Mouse (Mus musculus) liver, embryonic 15.5 days (tissue): ENCODE data around the gene Tnks2. TPM values are rescaled to one million over a fixed set of nuclear protein-coding genes. Genes with fewer than 3 reads are reported as not detected.

Source experiments
- ATAC-seq: fragments of 200-750 bp; cut with Nextera tagmentation; 2 replicates; pipeline ENCODE4 v1.8.0; 2017; ENCODE audit warnings: moderate number of reproducible peaks, mild to moderate bottlenecking, moderate library complexity; ENCODE audit not compliant: insufficient read depth
- H3K27ac ChIP-seq: fragments of 300-500 bp; sonication (generic); replicated peaks from 2 replicates; pipeline ENCODE4 v1.5.1; 2015; ENCODE audit warnings: mild to moderate bottlenecking, inconsistent platforms
- H3K27me3 ChIP-seq: fragments of 300-500 bp; sonication (generic); 2 replicates; pipeline ENCODE4 v1.6.1; 2015; ENCODE audit warnings: mild to moderate bottlenecking, inconsistent platforms
- H3K36me3 ChIP-seq: fragments of 300-500 bp; sonication (generic); replicated peaks from 2 replicates; pipeline ENCODE4 v1.6.1; 2015; ENCODE audit warnings: moderate library complexity, mild to moderate bottlenecking, inconsistent platforms
- H3K4me1 ChIP-seq: fragments of 300-500 bp; sonication (generic); replicated peaks from 2 replicates; pipeline ENCODE4 v1.6.1; 2015; ENCODE audit warnings: inconsistent platforms
- H3K4me2 ChIP-seq: fragments of 300-500 bp; sonication (generic); 2 replicates; pipeline ENCODE4 v1.6.1; 2015; ENCODE audit warnings: moderate library complexity, mild to moderate bottlenecking, inconsistent platforms
- H3K4me3 ChIP-seq: fragments of 300-500 bp; sonication (generic); replicated peaks from 2 replicates; pipeline ENCODE4 v1.5.1; 2015; ENCODE audit warnings: mild to moderate bottlenecking, inconsistent platforms
- H3K9ac ChIP-seq: fragments of 300-500 bp; sonication (generic); 2 replicates; pipeline ENCODE4 v1.6.1; 2015; ENCODE audit warnings: moderate library complexity, mild to moderate bottlenecking, inconsistent platforms
- H3K9me3 ChIP-seq: fragments of 300-500 bp; sonication (generic); replicated peaks from 2 replicates; pipeline ENCODE4 v1.6.1; 2016; ENCODE audit warnings: inconsistent platforms
- WGBS: fragments of 180-500 bp; shearing (Covaris S2); methylation state at CpG from one replicate; pipeline ENCODE4 v1.1.7; 2015; ENCODE audit warnings: mixed read lengths; ENCODE audit not compliant: insufficient replicate concordance; 5-methylcytosine and 5-hydroxymethylcytosine counted together
- polyA plus RNA-seq: library from polyadenylated mRNA; unstranded; fragments of >200 nt; fragmentation: Nextera tagmentation; extraction: Ambion mirVana; gene quantifications from 2 replicates; pipeline ENCODE4 v1.2.1, GENCODE M21; 2015

The Tnks2 gene
- polyA plus RNA-seq = 11.8 and 13.9 TPM in 2 replicates

- H3K4me1 ChIP-seq = peaks cover 24% of the 10 kb centered on the region
- peak; percentile 90 for ATAC-seq
- no peaks in the 10 kb centered on the region for H3K27me3 ChIP-seq
- H3K9me3 ChIP-seq = no peaks in the 10 kb centered on the region
- WGBS = under 1% methylated on average over 73 of the region's 73 CpGs
- peak within 1 kb of the TSS; percentile 97 for H3K4me3 ChIP-seq
- peaks cover 5% of the 10 kb centered on the region; the same call in 1 of the 2 replicates for H3K36me3 ChIP-seq
- H3K27ac ChIP-seq = peak within 1 kb of the TSS; percentile 94
- H3K9ac ChIP-seq = peak within 1 kb of the TSS; percentile 98
- peak within 1 kb of the TSS; percentile 80 for H3K4me2 ChIP-seq
Measured at GRCm38 (mm10) chr19:36833788-36834531, at the start of gene Tnks2. Gene Tnks2 (plus strand): TSS chr19:36834232.

- no peak for ATAC-seq
- H3K4me3 ChIP-seq = no peak overlapping the region
- H3K27ac ChIP-seq = no peak overlapping the region
Measured at GRCm38 (mm10) chr19:36789873-36790733, 43.9 kb upstream of the Tnks2 start.

GRCm38 (mm10) chr19:36792589-36792988 lies 41.4 kb upstream of the Tnks2 start:
- ATAC-seq = no peak
- Histone ChIP-seq H3K9ac (no peak overlapping the region), H3K27me3 (no peaks in the 10 kb centered on the region), H3K4me3 (no peak overlapping the region), H3K27ac (no peak overlapping the region), H3K36me3 (no peaks in the 10 kb centered on the region), H3K4me1 (0 out of 2 replicates have a peak, but pooled peaks cover 7% of the 10 kb centered on the region), H3K4me2 (no peak overlapping the region), H3K9me3 (no peaks in the 10 kb centered on the region)
- 59% methylated on average over 8 of the region's 8 CpGs for WGBS

More at GRCm38 (mm10) chr19:36789873-36790733, 43.9 kb upstream of the Tnks2 start:
- WGBS = 76% methylated on average over 17 of the region's 17 CpGs
- no peak overlapping the region for H3K9ac ChIP-seq
- H3K27me3 ChIP-seq = no peaks in the 10 kb centered on the region
- H3K9me3 ChIP-seq = no peaks in the 10 kb centered on the region
- H3K4me1 ChIP-seq = 0 out of 2 replicates have a peak, but pooled peaks cover 4% of the 10 kb centered on the region
- H3K4me2 ChIP-seq = no peak overlapping the region
- H3K36me3 ChIP-seq = no peaks in the 10 kb centered on the region

- no peak for ATAC-seq
- H3K9ac ChIP-seq = no peak overlapping the region
- no peak overlapping the region for H3K27ac ChIP-seq
- H3K4me3 ChIP-seq = no peak overlapping the region
- no peaks in the 10 kb centered on the region for H3K36me3 ChIP-seq
- H3K4me1 ChIP-seq = 0 out of 2 replicates have a peak, but pooled peaks cover 8% of the 10 kb centered on the region
- H3K9me3 ChIP-seq = no peaks in the 10 kb centered on the region
- WGBS = 57% methylated on average over 1 of the region's 1 CpGs
- H3K27me3 ChIP-seq = no peaks in the 10 kb centered on the region
- no peak overlapping the region for H3K4me2 ChIP-seq
Measured at GRCm38 (mm10) chr19:36793450-36793849, 40.6 kb upstream of the Tnks2 start.

GRCm38 (mm10) chr19:36794008-36794407 lies 40.0 kb upstream of the Tnks2 start:
- Histone ChIP-seq H3K27me3 (no peaks in the 10 kb centered on the region), H3K4me1 (0 out of 2 replicates have a peak, but pooled peaks cover 8% of the 10 kb centered on the region), H3K4me2 (no peak overlapping the region), H3K9me3 (no peaks in the 10 kb centered on the region), H3K9ac (no peak overlapping the region), H3K36me3 (no peaks in the 10 kb centered on the region), H3K4me3 (no peak overlapping the region), H3K27ac (no peak overlapping the region)
- WGBS = 74% methylated on average over 4 of the region's 4 CpGs
- ATAC-seq = no peak

- H3K9me3 ChIP-seq = no peaks in the 10 kb centered on the region
- ATAC-seq = peak; percentile 70
- peak overlapping the region; percentile 67 for H3K27ac ChIP-seq
- no peak overlapping the region for H3K4me3 ChIP-seq
- WGBS = 47% methylated on average over 3 of the region's 3 CpGs
- peak overlapping the region; percentile 11; the same call in 1 of the 2 replicates for H3K4me2 ChIP-seq
- H3K9ac ChIP-seq = no peak overlapping the region
- H3K4me1 ChIP-seq = peaks cover 15% of the 10 kb centered on the region; the same call in 1 of the 2 replicates
- no peaks in the 10 kb centered on the region for H3K27me3 ChIP-seq
- no peaks in the 10 kb centered on the region for H3K36me3 ChIP-seq
Measured at GRCm38 (mm10) chr19:36795277-36795676, 38.8 kb upstream of the Tnks2 start.

GRCm38 (mm10) chr19:36796931-36797330 lies 37.1 kb upstream of the Tnks2 start:
- ATAC-seq = 0 out of 2 replicates have a peak, but pooled peaks have one; percentile 22
- no peak overlapping the region for H3K4me2 ChIP-seq
- peak overlapping the region; percentile 19; the same call in 1 of the 2 replicates for H3K27ac ChIP-seq
- no peaks in the 10 kb centered on the region for H3K27me3 ChIP-seq
- no peak overlapping the region for H3K9ac ChIP-seq
- H3K4me1 ChIP-seq = peaks cover 17% of the 10 kb centered on the region; the same call in 1 of the 2 replicates
- no peaks in the 10 kb centered on the region for H3K36me3 ChIP-seq
- whole genome bisulfite sequencing = 58% methylated on average over 9 of the region's 9 CpGs
- H3K4me3 ChIP-seq = no peak overlapping the region
- H3K9me3 ChIP-seq = no peaks in the 10 kb centered on the region

- H3K4me1 ChIP-seq = peaks cover 15% of the 10 kb centered on the region
- no peaks in the 10 kb centered on the region for H3K27me3 ChIP-seq
- no peaks in the 10 kb centered on the region for H3K9me3 ChIP-seq
- H3K4me3 ChIP-seq = no peak overlapping the region
- no peak overlapping the region for H3K4me2 ChIP-seq
- no peak overlapping the region for H3K9ac ChIP-seq
- 45% methylated on average over 7 of the region's 7 CpGs for WGBS
- H3K36me3 ChIP-seq = no peaks in the 10 kb centered on the region
- H3K27ac ChIP-seq = peak overlapping the region; percentile 45
- peak; percentile 31 for ATAC-seq
Measured at GRCm38 (mm10) chr19:36800288-36800687, 33.7 kb upstream of the Tnks2 start.

GRCm38 (mm10) chr19:36801856-36802641 lies 32.0 kb upstream of the Tnks2 start:
- H3K36me3 ChIP-seq = no peaks in the 10 kb centered on the region
- no peaks in the 10 kb centered on the region for H3K9me3 ChIP-seq
- no peak overlapping the region for H3K4me2 ChIP-seq
- no peak overlapping the region for H3K27ac ChIP-seq
- H3K4me1 ChIP-seq = peaks cover 15% of the 10 kb centered on the region
- H3K27me3 ChIP-seq = no peaks in the 10 kb centered on the region
- 67% methylated on average over 9 of the region's 9 CpGs for WGBS
- H3K4me3 ChIP-seq = no peak overlapping the region
- H3K9ac ChIP-seq = no peak overlapping the region
- no peak for ATAC-seq

GRCm38 (mm10) chr19:36803403-36803802 lies 30.6 kb upstream of the Tnks2 start:
- Histone ChIP-seq H3K27ac (no peak overlapping the region), H3K4me1 (peaks cover 12% of the 10 kb centered on the region)
- ATAC-seq = no peak

More at GRCm38 (mm10) chr19:36803403-36803802, 30.6 kb upstream of the Tnks2 start:
- Histone ChIP-seq H3K9me3 (no peaks in the 10 kb centered on the region), H3K4me3 (no peak overlapping the region), H3K36me3 (no peaks in the 10 kb centered on the region), H3K27me3 (no peaks in the 10 kb centered on the region), H3K4me2 (no peak overlapping the region), H3K9ac (no peak overlapping the region)
- 70% methylated on average over 8 of the region's 8 CpGs for WGBS
